Mouse (Mus musculus) hindbrain, embryonic 12.5 days (tissue): ENCODE measurements at regions not wholly inside any gene's neighbourhood (a gene's known extent, or its start where the extent isn't known, plus 50 kb on each side); places are given as distances from the start of the nearest gene placed in this dataset.

Experiments
- ATAC-seq: fragments of 200-750 bp; cut with Nextera tagmentation; 2 replicates; pipeline ENCODE4 v1.8.0; 2017; ENCODE audit warnings: moderate TSS enrichment; ENCODE audit not compliant: low FRiP score
- H3K27ac ChIP-seq: fragments of 300-500 bp; sonication (generic); 2 replicates; pipeline ENCODE4 v1.5.1; 2016; ENCODE audit warnings: mild to moderate bottlenecking
- H3K27me3 ChIP-seq: fragments of 300-500 bp; sonication (generic); 2 replicates; pipeline ENCODE4 v1.6.1; 2016; ENCODE audit warnings: mild to moderate bottlenecking
- H3K36me3 ChIP-seq: fragments of 300-500 bp; sonication (generic); 2 replicates; pipeline ENCODE4 v1.6.1; 2016; ENCODE audit warnings: mild to moderate bottlenecking
- H3K4me1 ChIP-seq: fragments of 300-500 bp; sonication (generic); 2 replicates; pipeline ENCODE4 v1.6.1; 2016
- H3K4me2 ChIP-seq: fragments of 300-500 bp; sonication (generic); replicated peaks from 2 replicates; pipeline ENCODE4 v1.6.1; 2016; ENCODE audit warnings: mild to moderate bottlenecking
- H3K4me3 ChIP-seq: fragments of 300-500 bp; sonication (generic); 2 replicates; pipeline ENCODE4 v1.5.1; 2016; ENCODE audit warnings: mild to moderate bottlenecking
- H3K9ac ChIP-seq: fragments of 300-500 bp; sonication (generic); 2 replicates; pipeline ENCODE4 v1.6.1; 2016; ENCODE audit warnings: mild to moderate bottlenecking, moderate library complexity
- H3K9me3 ChIP-seq: fragments of 300-500 bp; sonication (generic); replicated peaks from 2 replicates; pipeline ENCODE4 v1.6.1; 2016; ENCODE audit warnings: mild to moderate bottlenecking
- WGBS: fragments of 180-500 bp; shearing (Covaris S2); methylation state at CpG from one replicate; pipeline ENCODE4 v1.1.7; 2016; 5-methylcytosine and 5-hydroxymethylcytosine counted together

- H3K4me2 ChIP-seq, result peak overlapping the region; percentile 37
- whole genome bisulfite sequencing, result 35% methylated on average over 3 of the region's 3 CpGs
- peak overlapping the region; percentile 93 for H3K27ac ChIP-seq
- no peaks in the 10 kb centered on the region for H3K9me3 ChIP-seq
- no peaks in the 10 kb centered on the region for H3K27me3 ChIP-seq
- H3K4me3 ChIP-seq, result no peak overlapping the region
- H3K36me3 ChIP-seq, result no peaks in the 10 kb centered on the region
- peaks cover 43% of the 10 kb centered on the region for H3K4me1 ChIP-seq
- ATAC-seq, result no peak; the same call in 1 of the 2 replicates
- no peak overlapping the region for H3K9ac ChIP-seq
Measured at GRCm38 (mm10) chr8:126538136-126538535, 55.6 kb downstream of the Irf2bp2 start.

GRCm38 (mm10) chr8:126536928-126537618 lies 56.7 kb downstream of the Irf2bp2 start:
- H3K4me1 ChIP-seq, result peaks cover 50% of the 10 kb centered on the region
- 19% methylated on average over 6 of the region's 6 CpGs for WGBS
- 0 out of 2 replicates have a peak overlapping the region, but pooled peaks have one; percentile 3 for H3K4me2 ChIP-seq
- peak; percentile 58 for ATAC-seq
- no peaks in the 10 kb centered on the region for H3K36me3 ChIP-seq
- H3K27me3 ChIP-seq, result no peaks in the 10 kb centered on the region
- no peaks in the 10 kb centered on the region for H3K9me3 ChIP-seq
- no peak overlapping the region for H3K4me3 ChIP-seq
- no peak overlapping the region; the same call in 1 of the 2 replicates for H3K9ac ChIP-seq
- H3K27ac ChIP-seq, result peak overlapping the region; percentile 93

GRCm38 (mm10) chr8:126536132-126536927 lies 57.5 kb downstream of the Irf2bp2 start:
- ATAC-seq, result peak; percentile 9; the same call in 1 of the 2 replicates
- peak overlapping the region; percentile 93 for H3K27ac ChIP-seq
- no peaks in the 10 kb centered on the region for H3K9me3 ChIP-seq
- 27% methylated on average over 11 of the region's 11 CpGs for WGBS
- no peaks in the 10 kb centered on the region for H3K27me3 ChIP-seq
- H3K4me1 ChIP-seq, result peaks cover 51% of the 10 kb centered on the region
- H3K4me3 ChIP-seq, result no peak overlapping the region
- H3K36me3 ChIP-seq, result no peaks in the 10 kb centered on the region
- H3K4me2 ChIP-seq, result 0 out of 2 replicates have a peak overlapping the region, but pooled peaks have one; percentile 3
- no peak overlapping the region; the same call in 1 of the 2 replicates for H3K9ac ChIP-seq

- no peak overlapping the region for H3K4me2 ChIP-seq
- H3K36me3 ChIP-seq, result no peaks in the 10 kb centered on the region
- H3K4me1 ChIP-seq, result peaks cover 31% of the 10 kb centered on the region
- no peak overlapping the region for H3K9ac ChIP-seq
- H3K4me3 ChIP-seq, result no peak overlapping the region
- H3K9me3 ChIP-seq, result no peaks in the 10 kb centered on the region
- H3K27me3 ChIP-seq, result no peaks in the 10 kb centered on the region
- no peak overlapping the region for H3K27ac ChIP-seq
- no peak for ATAC-seq
- WGBS, result 43% methylated on average over 7 of the region's 7 CpGs
Measured at GRCm38 (mm10) chr8:126532284-126532974, 57.6 kb upstream of the Tarbp1 start.

GRCm38 (mm10) chr8:126531459-126531858 lies 56.6 kb upstream of the Tarbp1 start:
- no peak overlapping the region for H3K4me2 ChIP-seq
- peaks cover 21% of the 10 kb centered on the region for H3K4me1 ChIP-seq
- no peak for ATAC-seq
- H3K4me3 ChIP-seq, result no peak overlapping the region
- H3K27me3 ChIP-seq, result no peaks in the 10 kb centered on the region
- 87% methylated on average over 7 of the region's 7 CpGs for WGBS
- no peak overlapping the region for H3K27ac ChIP-seq
- H3K9ac ChIP-seq, result no peak overlapping the region
- H3K36me3 ChIP-seq, result no peaks in the 10 kb centered on the region
- no peaks in the 10 kb centered on the region for H3K9me3 ChIP-seq

GRCm38 (mm10) chr8:126529409-126529808 lies 54.5 kb upstream of the Tarbp1 start:
- H3K4me2 ChIP-seq, result no peak overlapping the region
- H3K4me3 ChIP-seq, result no peak overlapping the region
- H3K4me1 ChIP-seq, result peaks cover 15% of the 10 kb centered on the region
- H3K27ac ChIP-seq, result no peak overlapping the region
- no peak for ATAC-seq
- no peaks in the 10 kb centered on the region for H3K27me3 ChIP-seq
- WGBS, result 49% methylated on average over 3 of the region's 3 CpGs
- H3K36me3 ChIP-seq, result no peaks in the 10 kb centered on the region
- H3K9me3 ChIP-seq, result no peaks in the 10 kb centered on the region
- H3K9ac ChIP-seq, result no peak overlapping the region

- Histone ChIP-seq H3K9me3 (no peaks in the 10 kb centered on the region), H3K4me2 (no peak overlapping the region), H3K4me3 (no peak overlapping the region), H3K4me1 (peaks cover 15% of the 10 kb centered on the region), H3K27me3 (no peaks in the 10 kb centered on the region), H3K9ac (no peak overlapping the region), H3K36me3 (no peaks in the 10 kb centered on the region), H3K27ac (no peak overlapping the region)
- no peak for ATAC-seq
- 68% methylated on average over 9 of the region's 9 CpGs for WGBS
Measured at GRCm38 (mm10) chr8:126528434-126529080, 53.7 kb upstream of the Tarbp1 start.

GRCm38 (mm10) chr8:126526864-126527571 lies 52.2 kb upstream of the Tarbp1 start:
- Histone ChIP-seq H3K27me3 (no peaks in the 10 kb centered on the region), H3K4me2 (no peak overlapping the region), H3K4me3 (no peak overlapping the region), H3K27ac (no peak overlapping the region), H3K36me3 (no peaks in the 10 kb centered on the region), H3K9ac (no peak overlapping the region), H3K9me3 (no peaks in the 10 kb centered on the region), H3K4me1 (peaks cover 10% of the 10 kb centered on the region)
- ATAC-seq, result no peak
- WGBS, result 56% methylated on average over 14 of the region's 14 CpGs

- no peak for ATAC-seq
- H3K4me2 ChIP-seq, result no peak overlapping the region
- H3K9me3 ChIP-seq, result no peaks in the 10 kb centered on the region
Measured at GRCm38 (mm10) chr8:126525575-126525974, 50.7 kb upstream of the Tarbp1 start.

More at GRCm38 (mm10) chr8:126525575-126525974, 50.7 kb upstream of the Tarbp1 start:
- H3K36me3 ChIP-seq, result no peaks in the 10 kb centered on the region
- H3K27me3 ChIP-seq, result no peaks in the 10 kb centered on the region
- H3K4me3 ChIP-seq, result no peak overlapping the region
- WGBS, result 93% methylated on average over 1 of the region's 1 CpGs
- no peak overlapping the region for H3K9ac ChIP-seq
- no peak overlapping the region for H3K27ac ChIP-seq
- peaks cover 10% of the 10 kb centered on the region for H3K4me1 ChIP-seq
